Mouse (Mus musculus) kidney, adult 2 months (tissue): ENCODE results near the gene Abcf1.

Experiments used
- CTCF ChIP-seq: fragments of 200-500 bp; conservative IDR thresholded peaks from 2 replicates; pipeline ENCODE4 v1.5.1; 2011; ENCODE audit warnings: low read depth, mild to moderate bottlenecking, control low read depth, low read length, moderate library complexity, mixed read lengths; ENCODE audit not compliant: insufficient read depth, insufficient read length
- POLR2A ChIP-seq: fragments of 200-500 bp; IDR thresholded peaks from one replicate; pipeline ENCODE4 v1.6.1; 2011; ENCODE audit warnings: low read depth, low read length, control low read depth

GRCm38 (mm10) chr17:35994879-35995240, 25.3 kb upstream of the Abcf1 start:
- TF ChIP-seq CTCF (no peak), POLR2A (no peak)
